Mouse (Mus musculus): ENCODE data around the gene Tsen54. TPM values are rescaled to one million over a fixed set of nuclear protein-coding genes. Genes with fewer than 3 reads are reported as not detected.

Tsen54 gene
- polyA plus RNA-seq, 1 experiment = 12.2 TPM

- Histone ChIP-seq H3K4me1 (ENCODE audit: control insufficient read depth, insufficient read depth, low read length) (no peaks in the 10 kb centered on the region), H3K27ac (ENCODE audit: insufficient read depth, low read length) (no peak overlapping the region), H3K4me3 (ENCODE audit: insufficient read depth, low read length) (no peak overlapping the region)
- no peak for TF ChIP-seq POLR2A (IDR thresholded peaks at IDR 0.05; ENCODE audit: low read depth, low read length)
- TF ChIP-seq CTCF (IDR thresholded peaks at IDR 0.05; ENCODE audit: borderline replicate concordance, insufficient read depth, low read length) = no peak
Measured at GRCm38 (mm10) chr11:115800981-115801380, 13.5 kb upstream of the Tsen54 start.

- Histone ChIP-seq H3K4me1 (ENCODE audit: control insufficient read depth, insufficient read depth, low read length) (no peaks in the 10 kb centered on the region), H3K4me3 (ENCODE audit: insufficient read depth, low read length) (no peak overlapping the region), H3K27ac (ENCODE audit: insufficient read depth, low read length) (no peak overlapping the region)
- no peak for TF ChIP-seq CTCF (IDR thresholded peaks at IDR 0.05; ENCODE audit: borderline replicate concordance, insufficient read depth, low read length)
- no peak for TF ChIP-seq POLR2A (IDR thresholded peaks at IDR 0.05; ENCODE audit: low read depth, low read length)
Measured at GRCm38 (mm10) chr11:115803072-115803709, 11.3 kb upstream of the Tsen54 start.

DNA sequence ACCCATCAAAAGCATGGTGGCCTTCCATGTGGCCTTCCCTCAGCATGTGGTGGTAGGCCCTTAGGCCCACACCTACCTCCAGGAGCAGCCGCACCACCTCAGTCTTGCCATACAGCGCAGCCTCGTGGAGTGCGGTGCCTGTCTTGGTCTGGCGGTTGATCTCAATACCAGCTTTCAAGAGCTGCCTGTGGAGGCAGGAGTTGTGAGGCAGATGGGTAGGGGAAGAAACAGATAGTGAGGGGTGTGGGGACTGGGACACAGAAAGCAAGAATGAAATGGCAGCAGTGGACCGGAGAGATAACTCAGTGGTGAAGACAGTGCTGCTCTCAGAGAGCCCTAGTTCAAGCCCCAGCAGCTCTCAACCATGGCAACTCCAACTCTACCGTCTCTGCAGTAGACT, 9.5 kb upstream of the Tsen54 start:
- TF ChIP-seq POLR2A (IDR thresholded peaks at IDR 0.05; ENCODE audit: low read depth, low read length) (no peak), CTCF (IDR thresholded peaks at IDR 0.05; ENCODE audit: borderline replicate concordance, insufficient read depth, low read length) (no peak)
- Histone ChIP-seq H3K4me3 (ENCODE audit: insufficient read depth, low read length) (no peak overlapping the region), H3K4me1 (ENCODE audit: control insufficient read depth, insufficient read depth, low read length) (no peaks in the 10 kb centered on the region)

DNA sequence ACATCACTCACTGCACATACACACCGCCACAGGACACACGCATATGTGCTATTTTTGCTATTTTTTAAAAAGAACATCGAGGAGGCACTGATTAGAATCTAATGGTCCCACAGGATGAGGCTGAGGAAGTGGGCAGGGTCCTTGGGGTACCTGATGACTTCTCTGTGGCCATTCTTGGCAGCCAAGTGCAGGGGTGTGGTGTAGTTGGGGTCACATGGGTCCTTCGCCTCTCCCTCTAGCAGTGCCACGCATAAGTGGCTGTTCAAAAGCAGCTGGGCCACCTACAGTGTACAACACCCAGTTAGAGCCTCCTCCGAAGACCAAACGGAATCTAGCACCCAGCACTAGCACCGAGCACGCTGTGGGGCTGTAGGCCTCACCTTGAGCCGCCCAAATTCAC, 8.4 kb upstream of the Tsen54 start:
- no peak for TF ChIP-seq CTCF (IDR thresholded peaks at IDR 0.05; ENCODE audit: borderline replicate concordance, insufficient read depth, low read length)
- TF ChIP-seq POLR2A (IDR thresholded peaks at IDR 0.05; ENCODE audit: low read depth, low read length) = no peak
- H3K4me3 ChIP-seq (ENCODE audit: insufficient read depth, low read length) = no peak overlapping the region
- no peak overlapping the region for H3K27ac ChIP-seq (ENCODE audit: insufficient read depth, low read length)
- no peaks in the 10 kb centered on the region for H3K4me1 ChIP-seq (ENCODE audit: control insufficient read depth, insufficient read depth, low read length)

More for the DNA sequence above, 9.5 kb upstream of the Tsen54 start:
- H3K27ac ChIP-seq (ENCODE audit: insufficient read depth, low read length) = no peak overlapping the region

DNA sequence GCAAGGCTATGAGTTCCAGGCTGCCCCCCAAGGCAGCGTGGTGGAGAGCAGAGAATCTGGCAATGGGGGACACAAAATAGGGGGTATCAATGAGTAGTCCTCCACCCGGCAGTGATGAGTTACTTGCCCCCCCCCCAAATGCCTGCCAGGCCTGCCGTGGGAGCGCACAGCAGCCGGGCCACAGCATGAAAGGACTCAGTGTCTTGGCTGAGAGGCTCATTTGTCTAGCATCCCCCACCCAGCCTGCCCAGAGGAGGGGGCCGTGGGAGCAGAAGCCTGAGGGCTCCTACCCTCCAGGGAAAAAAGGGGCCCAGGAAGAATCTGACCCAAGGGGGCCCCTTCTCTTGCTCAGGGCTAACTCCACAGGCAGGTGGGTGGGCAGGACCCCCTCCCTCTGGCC, 7.2 kb upstream of the Tsen54 start:
- no peak overlapping the region for H3K27ac ChIP-seq (ENCODE audit: insufficient read depth, low read length)
- no peak overlapping the region for H3K4me3 ChIP-seq (ENCODE audit: insufficient read depth, low read length)
- peaks cover 2% of the 10 kb centered on the region; the same call in 1 of the 2 replicates for H3K4me1 ChIP-seq (ENCODE audit: control insufficient read depth, insufficient read depth, low read length)
- TF ChIP-seq POLR2A (IDR thresholded peaks at IDR 0.05; ENCODE audit: low read depth, low read length) = no peak
- TF ChIP-seq CTCF (IDR thresholded peaks at IDR 0.05; ENCODE audit: borderline replicate concordance, insufficient read depth, low read length) = no peak

GRCm38 (mm10) chr11:115807971-115808370, 6.6 kb upstream of the Tsen54 start:
- TF ChIP-seq POLR2A (IDR thresholded peaks at IDR 0.05; ENCODE audit: low read depth, low read length) (no peak), CTCF (IDR thresholded peaks at IDR 0.05; ENCODE audit: borderline replicate concordance, insufficient read depth, low read length) (no peak)
- Histone ChIP-seq H3K4me1 (ENCODE audit: control insufficient read depth, insufficient read depth, low read length) (peaks cover 2% of the 10 kb centered on the region; the same call in 1 of the 2 replicates), H3K4me3 (ENCODE audit: insufficient read depth, low read length) (no peak overlapping the region), H3K27ac (ENCODE audit: insufficient read depth, low read length) (no peak overlapping the region)

DNA sequence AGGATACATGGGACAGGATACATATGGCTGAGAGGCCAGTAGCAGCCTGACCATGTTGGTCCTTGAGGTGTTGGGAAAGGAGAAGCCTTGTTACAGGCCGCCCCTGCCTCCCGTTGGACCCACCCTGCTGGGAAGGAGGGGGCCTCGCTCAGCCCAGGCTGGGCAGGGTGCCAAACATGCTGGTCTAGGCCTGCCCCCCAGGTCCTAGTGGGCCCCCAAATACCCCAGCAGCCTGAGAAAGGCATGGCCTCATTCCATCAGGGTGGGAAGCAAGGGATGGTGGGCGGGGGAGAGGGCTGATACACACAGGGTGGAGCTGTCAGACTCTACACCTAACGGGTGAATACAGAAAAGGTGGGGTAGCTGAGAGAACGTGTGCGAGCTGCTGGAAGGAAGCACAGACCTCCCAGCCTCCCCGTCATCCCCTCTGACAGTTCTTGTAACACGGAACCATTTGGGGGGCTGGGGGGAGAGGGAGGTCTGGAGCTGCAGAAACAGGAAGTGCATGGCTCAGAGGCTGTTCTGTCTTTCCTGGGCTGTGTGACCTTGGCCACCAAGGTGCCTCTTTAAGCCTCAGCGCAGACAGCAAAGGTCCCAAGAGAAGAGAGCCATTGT, 5.7 kb upstream of the Tsen54 start:
- H3K4me1 ChIP-seq (ENCODE audit: control insufficient read depth, insufficient read depth, low read length) = peaks cover 2% of the 10 kb centered on the region; the same call in 1 of the 2 replicates
- no peak overlapping the region for H3K27ac ChIP-seq (ENCODE audit: insufficient read depth, low read length)
- H3K4me3 ChIP-seq (ENCODE audit: insufficient read depth, low read length) = no peak overlapping the region
- TF ChIP-seq POLR2A (IDR thresholded peaks at IDR 0.05; ENCODE audit: low read depth, low read length) (no peak), CTCF (IDR thresholded peaks at IDR 0.05; ENCODE audit: borderline replicate concordance, insufficient read depth, low read length) (no peak)

DNA sequence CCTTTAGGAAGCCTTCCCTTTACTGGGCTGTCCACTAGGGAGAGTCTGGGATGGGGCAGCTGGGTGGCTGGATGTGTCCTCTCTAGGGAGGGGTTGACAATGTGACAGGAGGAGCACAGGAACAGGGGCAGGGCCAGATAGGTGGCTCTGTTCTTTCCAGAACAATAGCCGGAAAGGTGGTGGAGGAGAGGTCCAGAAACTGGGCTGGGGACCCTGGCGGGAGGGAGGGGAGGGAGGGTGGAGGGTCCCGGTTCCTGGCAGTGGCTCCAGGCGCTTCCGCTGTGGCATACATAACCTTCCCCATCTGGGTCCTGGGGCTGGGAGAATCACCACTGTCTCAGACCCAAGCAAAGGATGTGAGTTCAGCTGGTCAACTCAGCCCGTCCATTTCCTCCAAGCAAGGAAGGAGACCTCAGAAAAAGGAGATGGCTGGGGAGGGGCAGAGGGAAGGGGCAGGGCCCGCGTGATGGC, 5.2 kb upstream of the Tsen54 start:
- H3K4me3 ChIP-seq (ENCODE audit: insufficient read depth, low read length) = no peak overlapping the region
- no peak for TF ChIP-seq POLR2A (IDR thresholded peaks at IDR 0.05; ENCODE audit: low read depth, low read length)
- no peak for TF ChIP-seq CTCF (IDR thresholded peaks at IDR 0.05; ENCODE audit: borderline replicate concordance, insufficient read depth, low read length)
- H3K4me1 ChIP-seq (ENCODE audit: control insufficient read depth, insufficient read depth, low read length) = peaks cover 2% of the 10 kb centered on the region; the same call in 1 of the 2 replicates
- H3K27ac ChIP-seq (ENCODE audit: insufficient read depth, low read length) = no peak overlapping the region

- no peak overlapping the region for H3K27ac ChIP-seq (ENCODE audit: insufficient read depth, low read length)
- peaks cover 2% of the 10 kb centered on the region; the same call in 1 of the 2 replicates for H3K4me1 ChIP-seq (ENCODE audit: control insufficient read depth, insufficient read depth, low read length)
- H3K4me3 ChIP-seq (ENCODE audit: insufficient read depth, low read length) = no peak overlapping the region
- no peak for TF ChIP-seq CTCF (IDR thresholded peaks at IDR 0.05; ENCODE audit: borderline replicate concordance, insufficient read depth, low read length)
- no peak for TF ChIP-seq POLR2A (IDR thresholded peaks at IDR 0.05; ENCODE audit: low read depth, low read length)
Measured at GRCm38 (mm10) chr11:115810377-115810776, 4.1 kb upstream of the Tsen54 start.

Measured in embryonic fibroblast, embryonic 13.5 days (primary cell).